Mouse (Mus musculus): ENCODE measurements around the gene Gxylt2.

Gene Gxylt2

DNA sequence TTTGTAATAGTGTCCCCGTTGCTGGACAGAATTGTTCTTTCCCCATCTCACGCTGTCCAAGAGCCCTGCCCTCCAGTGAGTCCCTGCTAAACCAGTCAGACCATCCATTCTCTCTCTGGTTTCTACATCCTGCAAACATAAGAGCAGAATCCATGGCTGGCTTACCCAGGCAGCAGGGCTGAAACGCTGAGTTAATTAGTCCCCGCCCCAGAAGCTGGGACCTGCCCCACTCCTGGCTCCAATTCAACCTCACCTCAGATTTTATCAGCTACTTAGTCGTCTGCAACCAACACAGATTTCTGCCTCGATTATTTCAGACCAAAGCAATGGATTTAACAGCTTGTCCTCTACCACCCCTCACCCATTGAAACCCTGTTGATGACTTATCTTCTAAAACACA is 91.3 kb downstream of the Gxylt2 start:
- no peak for DNase-seq (ENCODE audit: extremely low spot score, low read depth, low spot score)

GRCm38 (mm10) chr6:100799290-100799689 is 94.8 kb downstream of the Gxylt2 start:
- no peak for DNase-seq (ENCODE audit: extremely low spot score, low read depth, low spot score)

- no peak for DNase-seq (ENCODE audit: extremely low spot score, low read depth, low spot score)
Measured at GRCm38 (mm10) chr6:100799766-100800165, 95.2 kb downstream of the Gxylt2 start.

DNA sequence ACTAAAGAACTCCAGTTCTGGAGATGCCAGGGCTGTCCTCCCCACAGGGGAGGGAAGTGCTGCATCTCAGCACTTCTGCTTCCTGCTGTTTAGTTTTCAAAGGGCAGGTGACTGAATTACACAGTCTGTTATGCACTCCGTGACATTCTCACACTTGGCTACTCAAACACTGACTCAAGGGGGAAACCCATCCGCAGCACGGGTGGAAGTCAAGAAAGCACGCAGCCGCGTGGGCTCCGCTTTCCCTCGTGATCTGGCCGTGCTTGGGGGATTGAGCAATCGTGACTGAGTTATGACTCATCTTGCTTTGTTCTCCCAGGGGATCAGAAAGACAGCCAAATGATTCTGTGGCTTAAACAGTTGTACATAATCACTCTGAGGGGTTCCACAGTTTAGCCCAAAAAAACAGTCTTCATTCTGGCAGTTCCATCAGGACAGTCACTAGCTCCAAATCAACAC is 96.0 kb downstream of the Gxylt2 start:
- no peak for DNase-seq (ENCODE audit: extremely low spot score, low read depth, low spot score)

DNA sequence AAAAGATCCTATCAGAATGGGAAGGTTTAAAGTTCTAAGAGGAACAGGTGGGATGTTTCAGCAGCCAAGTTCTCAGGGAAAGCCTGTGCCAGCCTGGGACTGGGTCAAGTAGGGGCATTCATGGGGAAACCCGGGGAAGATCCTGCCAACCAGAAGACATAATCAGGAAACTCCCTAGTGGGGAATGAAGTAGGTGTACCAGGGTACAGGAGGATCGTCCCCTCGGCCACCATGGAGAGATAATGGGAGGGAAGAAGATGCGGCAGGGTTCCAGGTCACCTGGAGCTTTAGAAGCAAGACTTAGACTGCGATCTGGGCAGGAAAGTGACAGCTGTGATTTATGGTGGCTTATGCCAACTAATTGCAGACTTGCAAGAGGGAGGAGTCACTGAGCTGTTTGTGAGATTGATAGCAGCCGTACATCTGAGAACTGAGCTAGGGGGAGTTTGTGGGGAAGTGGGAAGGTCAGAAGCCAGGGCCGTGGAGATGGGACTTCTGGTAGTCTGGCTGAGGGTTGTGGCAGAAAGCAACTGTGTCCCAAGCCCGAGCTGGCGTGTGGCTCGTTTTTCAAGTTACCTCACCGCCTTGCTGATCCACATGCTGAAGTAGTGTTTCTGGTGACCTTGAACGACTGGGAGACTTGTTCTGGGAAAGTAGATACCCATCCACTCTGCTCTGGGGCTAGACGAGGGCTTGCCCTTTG is 98.0 kb downstream of the Gxylt2 start:
- DNase-seq (ENCODE audit: extremely low spot score, low read depth, low spot score) = no peak

GRCm38 (mm10) chr6:100803250-100803649 is 98.7 kb downstream of the Gxylt2 start:
- DNase-seq (ENCODE audit: extremely low spot score, low read depth, low spot score) = no peak

DNA sequence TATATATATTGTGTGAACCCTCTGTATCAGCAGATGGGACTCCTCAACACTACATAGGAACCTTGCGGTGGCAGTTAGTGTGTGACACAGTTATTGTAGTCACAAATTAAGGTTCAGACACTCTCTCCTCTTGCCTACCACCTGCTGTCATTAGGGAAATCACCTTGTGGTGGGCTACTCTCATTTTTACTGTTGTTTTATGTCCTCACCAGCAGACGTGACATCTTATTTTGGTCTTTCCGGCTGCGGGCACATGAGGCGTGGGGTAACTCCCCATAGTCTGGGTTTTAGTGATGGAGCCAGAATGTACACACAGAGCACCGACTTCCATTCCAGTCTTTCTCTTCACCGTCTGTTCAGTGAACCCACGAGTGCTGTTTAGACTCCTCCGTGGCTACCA is 102.7 kb downstream of the Gxylt2 start:
- no peak for DNase-seq (ENCODE audit: extremely low spot score, low read depth, low spot score)

DNA sequence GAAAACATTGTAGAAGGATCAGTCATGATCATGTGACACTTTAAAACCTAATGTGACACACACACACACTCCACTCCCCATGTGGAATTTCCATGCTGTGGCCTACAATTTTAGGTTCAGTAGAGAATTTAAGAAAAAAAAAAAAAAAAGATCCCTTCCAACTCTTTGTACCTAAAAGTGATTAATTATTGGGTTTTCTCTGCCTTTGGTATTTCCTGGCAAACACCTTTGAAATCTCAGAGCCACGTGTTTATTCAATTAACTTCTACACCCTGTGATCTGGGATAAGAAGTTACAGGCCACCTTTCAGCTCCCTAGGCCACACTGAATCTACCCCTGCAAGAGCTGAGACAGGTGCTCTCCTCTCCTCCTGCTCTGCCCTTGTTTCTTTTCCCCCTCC is 103.2 kb downstream of the Gxylt2 start:
- DNase-seq (ENCODE audit: extremely low spot score, low read depth, low spot score) = no peak

DNA sequence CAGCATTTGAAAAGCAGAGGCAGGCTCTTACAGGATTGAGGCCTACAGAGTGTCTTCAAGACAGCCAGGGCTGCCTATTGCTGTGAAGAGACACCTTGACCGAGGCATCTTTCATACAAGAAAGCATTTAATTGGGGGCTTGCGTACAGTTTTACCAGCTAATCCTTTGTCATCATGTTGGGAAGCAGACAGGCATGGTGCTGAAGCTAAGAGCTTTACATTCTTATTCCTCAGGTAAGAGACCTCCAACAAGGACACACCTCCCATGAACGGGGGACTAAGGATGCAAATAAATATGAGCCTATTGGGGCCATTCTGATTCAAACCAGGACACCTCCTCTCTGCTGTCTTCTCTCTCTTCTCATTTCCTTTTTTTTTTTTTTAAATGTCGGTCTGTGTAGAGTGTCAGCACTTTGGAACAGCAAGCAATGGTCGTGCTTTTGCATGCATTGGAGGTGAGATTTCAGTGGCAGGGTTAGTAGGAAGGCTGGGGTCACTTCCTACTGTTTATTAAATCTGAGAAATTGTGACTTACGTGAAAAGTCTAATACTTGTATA is 103.8 kb downstream of the Gxylt2 start:
- DNase-seq (ENCODE audit: extremely low spot score, low read depth, low spot score) = no peak

- DNase-seq (ENCODE audit: extremely low spot score, low read depth, low spot score) = no peak
Measured at GRCm38 (mm10) chr6:100810117-100810516, 105.6 kb downstream of the Gxylt2 start.

DNA sequence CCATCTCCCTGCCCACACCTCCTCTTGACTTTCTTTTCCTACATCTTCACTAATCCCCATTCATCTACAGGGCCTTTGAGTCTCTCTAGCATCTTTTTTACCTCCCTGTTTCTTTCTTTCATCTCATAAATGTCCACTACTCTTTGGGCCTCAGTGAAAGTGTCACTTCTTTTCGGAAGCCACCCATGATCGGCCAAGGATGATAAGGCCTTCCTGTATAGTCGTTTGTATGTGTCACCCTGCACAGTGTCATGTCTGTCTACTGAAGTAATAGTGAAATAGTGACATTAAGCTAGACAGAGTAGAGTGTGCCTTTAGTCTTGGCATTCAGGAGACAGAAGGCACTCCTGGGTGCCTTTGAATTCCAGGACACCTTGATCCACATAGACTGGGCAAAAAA is 107.2 kb downstream of the Gxylt2 start:
- no peak for DNase-seq (ENCODE audit: extremely low spot score, low read depth, low spot score)

DNA sequence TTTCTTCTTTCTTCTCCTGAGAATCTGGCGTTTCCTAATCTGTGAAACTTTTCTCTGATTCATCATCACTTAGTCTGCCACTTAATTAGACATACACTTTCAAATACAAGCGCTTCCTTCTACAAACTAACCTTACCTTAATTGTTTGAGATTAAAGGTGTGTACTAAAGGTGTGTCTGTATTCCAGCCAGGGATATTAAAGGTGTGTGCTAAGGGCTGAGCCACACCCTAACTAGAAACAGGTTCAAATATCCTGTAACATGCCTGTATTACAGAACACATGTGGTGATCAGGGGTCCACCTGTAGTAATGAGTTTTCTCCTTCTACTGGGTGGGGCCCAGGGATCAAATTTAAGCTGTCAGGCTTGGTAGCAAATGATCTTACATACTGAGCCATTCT is 116.8 kb downstream of the Gxylt2 start:
- DNase-seq (ENCODE audit: extremely low spot score, low read depth, low spot score) = no peak

DNA sequence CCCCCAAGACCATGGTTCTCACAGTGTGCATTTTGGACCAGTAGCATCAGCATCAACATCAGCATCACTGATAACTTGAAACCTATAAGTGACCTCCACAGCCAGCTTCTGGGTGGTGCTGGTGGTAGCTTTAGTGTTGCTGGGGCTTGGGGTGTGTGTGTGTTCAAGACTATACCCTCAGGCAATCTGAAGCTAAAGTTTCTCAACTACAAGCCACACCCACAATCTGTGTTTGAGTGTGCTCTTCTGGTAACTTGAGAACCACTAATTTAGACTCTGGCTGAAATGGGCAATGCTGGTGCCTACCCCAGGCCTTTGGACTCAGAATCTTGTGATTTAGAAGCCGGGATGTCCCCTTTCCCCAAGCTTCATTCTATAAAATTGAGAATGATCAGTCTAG is 118.8 kb downstream of the Gxylt2 start:
- no peak for DNase-seq (ENCODE audit: extremely low spot score, low read depth, low spot score)

DNA sequence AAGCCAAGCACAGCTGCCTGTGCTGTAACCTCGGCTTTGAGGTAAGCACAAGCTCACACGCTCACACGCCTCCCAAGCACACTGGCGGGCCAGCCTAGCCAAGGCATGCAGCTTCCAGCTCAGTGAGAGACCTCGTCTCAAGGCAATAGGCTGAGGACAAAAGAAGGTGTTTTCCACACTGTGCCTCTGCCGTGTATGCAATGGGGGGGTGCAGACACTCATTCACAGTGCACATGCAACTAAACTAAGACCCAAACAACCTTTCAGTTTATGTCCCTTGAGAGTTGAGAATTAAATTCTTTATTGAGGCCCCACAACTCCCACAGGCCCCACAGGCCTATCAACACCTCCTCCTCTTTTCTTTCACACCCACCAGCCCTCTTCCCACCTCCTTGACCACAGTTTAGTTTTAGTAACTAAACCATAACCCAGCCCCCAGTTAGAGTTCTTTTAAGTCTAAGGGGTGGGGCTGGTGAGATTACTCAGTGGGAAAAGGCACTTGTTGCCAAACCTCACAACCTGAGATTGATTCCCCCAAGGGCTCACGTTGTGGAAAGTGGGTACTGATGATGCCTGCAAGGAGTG is 119.9 kb downstream of the Gxylt2 start:
- DNase-seq (ENCODE audit: extremely low spot score, low read depth, low spot score) = no peak

DNA sequence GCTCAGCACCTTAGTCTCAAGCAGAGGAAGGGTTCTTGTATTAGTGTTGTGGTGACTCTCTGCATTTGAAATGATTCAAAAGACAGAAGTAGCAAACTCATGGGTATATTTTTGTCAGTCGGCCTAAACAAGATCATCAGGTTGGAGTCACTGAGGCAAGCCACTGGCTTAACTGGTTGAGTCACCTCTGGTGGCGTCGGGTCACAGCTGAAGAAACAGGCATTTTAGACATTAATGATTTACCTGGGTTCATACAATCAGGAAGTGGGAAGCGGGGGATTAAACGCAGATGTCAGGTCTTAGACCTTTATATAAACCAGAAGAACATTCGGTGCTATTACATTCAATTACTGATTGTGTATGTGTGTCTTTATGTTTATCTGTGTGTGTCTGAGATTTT is 121.5 kb downstream of the Gxylt2 start:
- DNase-seq (ENCODE audit: extremely low spot score, low read depth, low spot score) = no peak

- no peak for DNase-seq (ENCODE audit: extremely low spot score, low read depth, low spot score)
Measured at GRCm38 (mm10) chr6:100828565-100828964, 124.0 kb downstream of the Gxylt2 start.

DNA sequence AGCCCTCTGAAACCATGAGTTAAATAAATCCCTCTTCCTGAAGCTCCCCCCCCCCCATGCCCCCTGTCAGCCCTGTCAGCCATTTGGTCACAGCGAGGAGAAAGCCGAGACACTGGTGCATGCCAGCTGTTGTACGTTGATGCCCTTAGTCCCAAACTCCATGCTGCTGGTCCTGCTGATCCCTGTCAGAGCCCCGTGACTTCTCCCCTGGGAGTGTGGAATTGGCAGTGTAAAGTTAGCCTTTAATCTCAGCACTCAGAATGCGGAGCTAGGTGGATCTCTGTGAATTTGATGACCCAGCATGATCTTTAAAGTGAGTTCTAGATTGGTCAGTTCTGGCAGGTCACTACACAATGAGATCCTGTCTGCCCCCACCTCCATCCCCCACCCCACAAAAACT is 125.2 kb downstream of the Gxylt2 start:
- no peak for DNase-seq (ENCODE audit: extremely low spot score, low read depth, low spot score)

- DNase-seq (ENCODE audit: extremely low spot score, low read depth, low spot score) = no peak
Measured at GRCm38 (mm10) chr6:100831188-100831587, 126.7 kb downstream of the Gxylt2 start.

DNA sequence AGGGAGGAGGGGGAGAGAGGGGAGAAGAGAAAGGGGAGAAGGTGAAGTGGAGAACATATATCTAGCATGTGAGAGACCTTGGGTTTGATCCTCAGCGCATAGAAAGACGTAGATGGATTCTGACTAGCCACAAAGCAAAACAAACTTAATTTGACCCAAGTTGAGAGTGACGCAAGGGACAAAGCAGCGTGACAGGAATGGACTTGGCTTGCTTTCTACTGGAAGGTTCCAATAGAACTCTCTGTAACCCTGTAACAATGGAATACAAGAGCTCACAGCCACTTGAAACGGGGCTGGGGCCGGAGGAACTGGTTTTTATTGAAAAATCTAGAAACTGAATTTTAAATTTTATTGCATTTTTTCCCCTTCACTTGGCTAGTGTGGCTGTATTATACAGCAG is 127.2 kb downstream of the Gxylt2 start:
- DNase-seq (ENCODE audit: extremely low spot score, low read depth, low spot score) = no peak

GRCm38 (mm10) chr6:100833355-100833754 is 128.8 kb downstream of the Gxylt2 start, which contains the start of gene Ppp4r2:
Gene Ppp4r2, plus strand, starts transcription at chr6:100833622.
- DNase-seq (ENCODE audit: extremely low spot score, low read depth, low spot score) = peak; percentile 37

DNA sequence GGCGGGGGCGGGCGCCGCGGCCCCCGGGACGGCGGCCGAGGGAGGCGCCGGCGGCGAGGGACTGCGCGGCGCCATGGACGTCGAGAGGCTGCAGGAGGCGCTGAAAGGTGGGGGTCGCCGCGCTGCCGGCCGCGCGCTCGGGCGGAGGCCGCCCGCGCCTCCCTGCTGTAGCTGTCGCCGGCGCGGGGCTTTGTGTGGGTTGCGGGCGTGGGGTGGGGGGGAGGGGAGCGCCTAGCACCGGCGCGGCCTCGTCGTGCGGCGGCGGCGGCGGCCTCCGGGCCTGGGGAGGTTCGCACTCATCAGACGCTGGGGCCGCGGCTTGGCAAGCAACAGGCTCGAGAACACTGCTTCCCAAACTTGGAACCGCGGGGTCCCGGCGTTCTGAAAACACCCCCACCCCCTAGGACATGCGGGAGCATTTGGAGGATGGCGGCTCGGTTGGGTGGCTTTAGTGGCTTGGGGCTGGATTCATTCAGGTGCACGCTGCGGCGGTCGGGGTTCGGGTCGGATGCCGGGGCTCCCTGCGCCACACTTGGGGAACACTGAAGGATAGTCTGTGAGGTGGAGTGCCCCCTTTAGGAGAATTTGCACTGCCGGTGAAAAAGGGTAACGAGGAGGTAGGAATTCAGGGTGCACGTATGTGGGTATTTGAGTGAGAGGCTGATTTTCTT is 129.4 kb downstream of the Gxylt2 start:
- DNase-seq (ENCODE audit: extremely low spot score, low read depth, low spot score) = no peak
